Mouse (Mus musculus): ENCODE data around the gene Selplg.

The Selplg gene

GRCm38 (mm10) chr5:113832490-113832901, at the start of gene Selplg:
Gene Selplg, minus strand, starts transcription at chr5:113832644.
- DNase-seq (ENCODE audit: extremely low read depth, low read depth), result no peak

- no peak for DNase-seq (ENCODE audit: extremely low read depth, low read depth)
Observed at GRCm38 (mm10) chr5:113881136-113881535, 48.7 kb upstream of the Selplg start.

GRCm38 (mm10) chr5:113878943-113879617, 46.6 kb upstream of the Selplg start:
- no peak for DNase-seq (ENCODE audit: extremely low read depth, low read depth)

- no peak for DNase-seq (ENCODE audit: extremely low read depth, low read depth)
Observed at GRCm38 (mm10) chr5:113877565-113877964, 45.1 kb upstream of the Selplg start.

- no peak for DNase-seq (ENCODE audit: extremely low read depth, low read depth)
Observed at GRCm38 (mm10) chr5:113876176-113876575, 43.7 kb upstream of the Selplg start.

- no peak for DNase-seq (ENCODE audit: extremely low read depth, low read depth)
Observed at GRCm38 (mm10) chr5:113875625-113876024, 43.2 kb upstream of the Selplg start.

GRCm38 (mm10) chr5:113874063-113875024, 41.9 kb upstream of the Selplg start:
- no peak for DNase-seq (ENCODE audit: extremely low read depth, low read depth)

GRCm38 (mm10) chr5:113872936-113873912, 40.8 kb upstream of the Selplg start:
- DNase-seq (ENCODE audit: extremely low read depth, low read depth), result no peak

- no peak for DNase-seq (ENCODE audit: extremely low read depth, low read depth)
Observed at GRCm38 (mm10) chr5:113871903-113872548, 39.6 kb upstream of the Selplg start.

- DNase-seq (ENCODE audit: extremely low read depth, low read depth), result no peak
Observed at GRCm38 (mm10) chr5:113870393-113871040, 38.1 kb upstream of the Selplg start.

- no peak for DNase-seq (ENCODE audit: extremely low read depth, low read depth)
Observed at GRCm38 (mm10) chr5:113869132-113869531, 36.7 kb upstream of the Selplg start.

GRCm38 (mm10) chr5:113864992-113865391, 32.5 kb upstream of the Selplg start:
- DNase-seq (ENCODE audit: extremely low read depth, low read depth), result no peak

- DNase-seq (ENCODE audit: extremely low read depth, low read depth), result no peak
Observed at GRCm38 (mm10) chr5:113863994-113864393, 31.6 kb upstream of the Selplg start.

- no peak for DNase-seq (ENCODE audit: extremely low read depth, low read depth)
Observed at GRCm38 (mm10) chr5:113862418-113862817, 30.0 kb upstream of the Selplg start.

GRCm38 (mm10) chr5:113861294-113861693, 28.9 kb upstream of the Selplg start:
- peak; percentile 7 for DNase-seq (ENCODE audit: extremely low read depth, low read depth)

GRCm38 (mm10) chr5:113858971-113859370, 26.5 kb upstream of the Selplg start:
- no peak for DNase-seq (ENCODE audit: extremely low read depth, low read depth)

GRCm38 (mm10) chr5:113858550-113858949, 26.1 kb upstream of the Selplg start:
- DNase-seq (ENCODE audit: extremely low read depth, low read depth), result no peak

- DNase-seq (ENCODE audit: extremely low read depth, low read depth), result no peak
Observed at GRCm38 (mm10) chr5:113857631-113858030, 25.2 kb upstream of the Selplg start.

GRCm38 (mm10) chr5:113856631-113857030, 24.2 kb upstream of the Selplg start:
- no peak for DNase-seq (ENCODE audit: extremely low read depth, low read depth)

GRCm38 (mm10) chr5:113855696-113856095, 23.3 kb upstream of the Selplg start:
- DNase-seq (ENCODE audit: extremely low read depth, low read depth), result no peak
